Mouse (Mus musculus) spleen, postnatal 4 days (tissue): ENCODE measurements around the gene Sys1.

Experiments
- DNase-seq, 2 experiments: peaks; one replicate each; pipeline ENCODE4 v3.0.0; 2022; ENCODE audit warnings: low spot score in 2 of 2

Sys1 gene

GRCm38 (mm10) chr2:164453047-164453757 is 3.6 kb upstream of the Sys1 start:
- no peak for DNase-seq

- DNase-seq = no peak
Measured at GRCm38 (mm10) chr2:164453887-164454500, 2.8 kb upstream of the Sys1 start.

- no peak for DNase-seq
Measured at GRCm38 (mm10) chr2:164454846-164455245, 1.9 kb upstream of the Sys1 start.

- DNase-seq = no peak
Measured at GRCm38 (mm10) chr2:164455421-164456190, 1.2 kb upstream of the Sys1 start.

GRCm38 (mm10) chr2:164456413-164456812 is 351 bp upstream of the Sys1 start:
- DNase-seq = no peak

- DNase-seq = no peak
Measured at GRCm38 (mm10) chr2:164457942-164458341, 1.2 kb downstream of the Sys1 start.

GRCm38 (mm10) chr2:164458535-164458934 is 1.8 kb downstream of the Sys1 start:
- no peak for DNase-seq

- peak; percentile 90 to 94 for DNase-seq
Measured at GRCm38 (mm10) chr2:164460745-164461551, 4.2 kb downstream of the Sys1 start, which contains the start of gene Gm20458. Gene Gm20458 (plus strand): TSS chr2:164460967.

- DNase-seq = no peak
Measured at GRCm38 (mm10) chr2:164465161-164465560, 8.4 kb downstream of the Sys1 start.

- no peak for DNase-seq
Measured at GRCm38 (mm10) chr2:164466787-164467186, 10.0 kb downstream of the Sys1 start.

GRCm38 (mm10) chr2:164470254-164470653 is 13.5 kb downstream of the Sys1 start:
- DNase-seq = peak; percentile 62 to 79

GRCm38 (mm10) chr2:164473624-164474023 is 16.9 kb downstream of the Sys1 start, which contains the start of gene Trp53tg5:
Gene Trp53tg5 (minus strand): TSS chr2:164473724.
- DNase-seq = no peak

GRCm38 (mm10) chr2:164485681-164486257 is 29.0 kb downstream of the Sys1 start, which contains the start of gene Dbndd2:
Gene Dbndd2 (plus strand): TSS chr2:164486106.
- no peak for DNase-seq

- DNase-seq = no peak
Measured at GRCm38 (mm10) chr2:164486258-164487114, 29.7 kb downstream of the Sys1 start.

GRCm38 (mm10) chr2:164487115-164487527 is 30.4 kb downstream of the Sys1 start:
- no peak for DNase-seq

- no peak for DNase-seq
Measured at GRCm38 (mm10) chr2:164487812-164488211, 31.0 kb downstream of the Sys1 start.

- DNase-seq = no peak
Measured at GRCm38 (mm10) chr2:164494126-164494525, 37.4 kb downstream of the Sys1 start.

- DNase-seq = no peak
Measured at GRCm38 (mm10) chr2:164496331-164496730, 39.6 kb downstream of the Sys1 start.

GRCm38 (mm10) chr2:164496847-164497690 is 40.3 kb downstream of the Sys1 start, which contains the start of gene Pigt:
Gene Pigt (plus strand): TSS chr2:164497520.
- DNase-seq = peak; percentile 82 to 91
